Mouse (Mus musculus): ENCODE results near the gene Hsp90ab1. TPM values are rescaled to one million over a fixed set of nuclear protein-coding genes. Genes with fewer than 3 reads are reported as not detected.

Gene Hsp90ab1
- polyA plus RNA-seq, 1 experiment: 194 TPM

DNA sequence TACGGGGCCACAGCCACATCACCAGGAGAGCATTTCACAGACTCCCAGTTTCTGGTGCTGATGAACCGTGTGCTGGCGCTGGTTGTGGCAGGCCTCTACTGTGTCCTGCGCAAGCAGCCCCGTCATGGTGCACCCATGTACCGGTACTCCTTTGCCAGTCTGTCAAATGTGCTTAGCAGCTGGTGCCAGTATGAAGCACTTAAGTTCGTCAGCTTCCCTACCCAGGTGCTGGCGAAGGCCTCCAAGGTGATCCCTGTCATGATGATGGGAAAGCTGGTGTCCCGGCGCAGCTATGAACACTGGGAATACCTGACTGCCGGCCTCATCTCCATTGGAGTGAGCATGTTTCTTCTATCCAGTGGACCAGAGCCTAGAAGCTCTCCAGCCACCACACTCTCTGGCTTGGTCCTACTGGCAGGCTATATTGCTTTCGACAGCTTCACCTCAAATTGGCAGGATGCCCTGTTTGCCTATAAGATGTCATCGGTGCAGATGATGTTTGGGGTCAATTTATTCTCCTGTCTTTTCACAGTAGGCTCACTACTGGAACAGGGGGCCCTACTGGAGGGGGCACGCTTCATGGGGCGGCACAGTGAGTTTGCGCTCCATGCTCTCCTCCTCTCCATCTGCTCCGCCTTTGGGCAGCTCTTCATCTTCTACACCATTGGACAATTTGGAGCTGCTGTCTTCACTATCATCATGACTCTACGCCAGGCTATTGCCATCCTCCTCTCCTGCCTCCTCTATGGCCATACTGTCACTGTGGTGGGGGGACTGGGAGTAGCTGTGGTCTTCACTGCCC is 6.5 kb downstream of the Hsp90ab1 start:
- TF ChIP-seq CTCF (IDR thresholded peaks at IDR 0.05; ENCODE audit: extremely low read depth, insufficient read depth, insufficient read length, insufficient replicate concordance) (no peak), POLR2A (IDR thresholded peaks at IDR 0.05; ENCODE audit: low read depth, low read length) (no peak)
- Histone ChIP-seq H3K4me1 (ENCODE audit: control insufficient read depth, insufficient read depth, insufficient read length) (no peaks in the 10 kb centered on the region; the same call in none of the 2 replicates), H3K27ac (ENCODE audit: insufficient read depth, low read length) (no peak overlapping the region), H3K36me3 (ENCODE audit: control insufficient read depth, insufficient read depth, low read length) (peaks cover 53% of the 10 kb centered on the region), H3K4me3 (ENCODE audit: extremely low read depth, insufficient read depth, insufficient read length) (no peak overlapping the region), H3K27me3 (ENCODE audit: control insufficient read depth, insufficient read depth, low read length) (no peaks in the 10 kb centered on the region)
- DNase-seq (ENCODE audit: low read depth in 1 of 2, low spot score in 2 of 2): no peak
- WGBS: 80% methylated on average over 18 of the region's 18 CpGs

DNA sequence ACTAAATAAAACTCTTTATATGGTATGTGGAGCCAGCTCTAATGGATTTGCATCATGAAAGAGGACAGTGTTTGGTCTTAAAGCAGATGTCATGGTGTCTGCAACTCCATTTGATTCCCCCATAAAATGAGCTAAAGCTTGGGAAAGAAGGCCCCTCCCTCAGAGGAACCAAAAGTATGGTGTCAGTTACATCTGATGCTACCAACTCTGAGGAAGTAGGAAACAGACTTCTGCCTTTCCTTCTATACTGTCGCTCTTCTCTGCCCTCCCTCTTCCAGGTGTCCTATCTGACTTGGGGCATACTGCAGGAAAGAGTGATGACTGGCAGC is 7.1 kb downstream of the Hsp90ab1 start:
- H3K4me3 ChIP-seq (ENCODE audit: extremely low read depth, insufficient read depth, insufficient read length): no peak overlapping the region
- H3K27ac ChIP-seq (ENCODE audit: insufficient read depth, low read length): no peak overlapping the region
- H3K4me1 ChIP-seq (ENCODE audit: control insufficient read depth, insufficient read depth, insufficient read length): no peaks in the 10 kb centered on the region; the same call in none of the 2 replicates
- TF ChIP-seq CTCF (IDR thresholded peaks at IDR 0.05; ENCODE audit: extremely low read depth, insufficient read depth, insufficient read length, insufficient replicate concordance): no peak
- TF ChIP-seq POLR2A (IDR thresholded peaks at IDR 0.05; ENCODE audit: low read depth, low read length): no peak
- WGBS: 69% methylated on average over 1 of the region's 1 CpGs
- DNase-seq (ENCODE audit: low read depth in 1 of 2, low spot score in 2 of 2): no peak
- peaks cover 51% of the 10 kb centered on the region for H3K36me3 ChIP-seq (ENCODE audit: control insufficient read depth, insufficient read depth, low read length)
- no peaks in the 10 kb centered on the region for H3K27me3 ChIP-seq (ENCODE audit: control insufficient read depth, insufficient read depth, low read length)

DNA sequence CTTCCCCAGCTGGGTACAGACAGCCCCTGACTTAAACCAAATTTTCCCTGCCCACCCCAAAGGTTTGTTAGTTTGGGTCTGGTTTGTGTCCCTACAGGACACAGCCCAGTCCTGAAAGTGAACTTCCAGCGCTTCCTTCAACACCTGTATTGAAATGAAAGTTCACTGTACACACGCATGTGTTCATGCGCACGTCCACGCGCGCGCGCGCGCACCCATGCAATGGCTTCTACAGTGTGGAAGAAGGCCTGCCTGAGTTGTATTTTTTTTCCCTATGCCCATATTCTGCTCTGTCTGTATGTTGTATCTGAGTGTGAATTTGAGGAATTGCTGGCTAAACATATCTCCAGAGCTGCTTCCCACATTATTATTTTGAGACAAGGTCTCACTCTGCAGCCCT is 8.0 kb downstream of the Hsp90ab1 start:
- Histone ChIP-seq H3K36me3 (ENCODE audit: control insufficient read depth, insufficient read depth, low read length) (peaks cover 49% of the 10 kb centered on the region), H3K4me3 (ENCODE audit: extremely low read depth, insufficient read depth, insufficient read length) (no peak overlapping the region), H3K4me1 (ENCODE audit: control insufficient read depth, insufficient read depth, insufficient read length) (no peaks in the 10 kb centered on the region; the same call in none of the 2 replicates), H3K27me3 (ENCODE audit: control insufficient read depth, insufficient read depth, low read length) (no peaks in the 10 kb centered on the region), H3K27ac (ENCODE audit: insufficient read depth, low read length) (no peak overlapping the region)
- TF ChIP-seq CTCF (IDR thresholded peaks at IDR 0.05; ENCODE audit: extremely low read depth, insufficient read depth, insufficient read length, insufficient replicate concordance): no peak
- TF ChIP-seq POLR2A (IDR thresholded peaks at IDR 0.05; ENCODE audit: low read depth, low read length): no peak
- no peak for DNase-seq (ENCODE audit: low read depth in 1 of 2, low spot score in 2 of 2)
- 95% methylated on average over 11 of the region's 11 CpGs for WGBS

DNA sequence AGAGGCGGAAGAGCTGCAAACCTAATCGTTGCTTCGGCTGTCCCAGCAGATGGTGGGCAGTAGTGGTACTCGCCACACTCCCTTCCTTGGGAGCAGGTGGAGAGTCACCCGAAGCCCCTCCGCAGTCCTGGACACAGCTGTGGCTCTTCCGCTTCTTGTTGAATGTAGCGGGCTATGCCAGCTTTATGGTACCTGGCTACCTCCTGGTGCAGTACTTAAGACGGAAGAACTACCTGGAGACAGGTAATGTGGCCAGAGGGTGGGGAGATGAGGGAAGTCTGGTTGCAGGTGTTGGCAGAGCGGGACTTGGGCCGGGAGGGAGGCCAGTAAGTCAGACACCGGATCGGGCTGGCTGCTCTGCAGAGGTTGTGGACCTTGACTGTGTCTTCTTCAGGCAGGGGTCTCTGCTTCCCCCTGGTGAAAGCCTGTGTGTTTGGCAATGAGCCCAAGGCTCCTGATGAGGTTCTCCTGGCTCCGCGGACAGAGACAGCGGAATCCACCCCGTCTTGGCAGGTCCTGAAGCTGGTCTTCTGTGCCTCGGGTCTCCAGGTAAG is 8.5 kb downstream of the Hsp90ab1 start:
- Histone ChIP-seq H3K27ac (ENCODE audit: insufficient read depth, low read length) (peak overlapping the region; percentile 84), H3K4me1 (ENCODE audit: control insufficient read depth, insufficient read depth, insufficient read length) (no peaks in the 10 kb centered on the region; the same call in none of the 2 replicates), H3K36me3 (ENCODE audit: control insufficient read depth, insufficient read depth, low read length) (peaks cover 45% of the 10 kb centered on the region), H3K4me3 (ENCODE audit: extremely low read depth, insufficient read depth, insufficient read length) (peak overlapping the region; percentile 81), H3K27me3 (ENCODE audit: control insufficient read depth, insufficient read depth, low read length) (no peaks in the 10 kb centered on the region)
- no peak for TF ChIP-seq POLR2A (IDR thresholded peaks at IDR 0.05; ENCODE audit: low read depth, low read length)
- no peak for TF ChIP-seq CTCF (IDR thresholded peaks at IDR 0.05; ENCODE audit: extremely low read depth, insufficient read depth, insufficient read length, insufficient replicate concordance)
- no peak for DNase-seq (ENCODE audit: low read depth in 1 of 2, low spot score in 2 of 2)
- 21% methylated on average over 18 of the region's 18 CpGs for WGBS

GRCm38 (mm10) chr17:45563655-45564530 is 9.2 kb downstream of the Hsp90ab1 start, which contains the start of gene Slc35b2:
Slc35b2 (plus strand) TSS chr17:45563874.
- Histone ChIP-seq H3K27me3 (ENCODE audit: control insufficient read depth, insufficient read depth, low read length) (no peaks in the 10 kb centered on the region), H3K27ac (ENCODE audit: insufficient read depth, low read length) (peak within 1 kb of the TSS; percentile 84), H3K36me3 (ENCODE audit: control insufficient read depth, insufficient read depth, low read length) (peaks cover 42% of the 10 kb centered on the region), H3K4me1 (ENCODE audit: control insufficient read depth, insufficient read depth, insufficient read length) (peaks cover 5% of the 10 kb centered on the region), H3K4me3 (ENCODE audit: extremely low read depth, insufficient read depth, insufficient read length) (peak within 1 kb of the TSS; percentile 81)
- TF ChIP-seq CTCF (IDR thresholded peaks at IDR 0.05; ENCODE audit: extremely low read depth, insufficient read depth, insufficient read length, insufficient replicate concordance) (peak; percentile 83), POLR2A (IDR thresholded peaks at IDR 0.05; ENCODE audit: low read depth, low read length) (peak; percentile 25)
- under 1% methylated on average over 46 of the region's 61 CpGs for WGBS
- peak in 1 of 2 experiments; percentile 85 for DNase-seq (ENCODE audit: low read depth in 1 of 2, low spot score in 2 of 2)

GRCm38 (mm10) chr17:45563216-45563615 is 9.9 kb downstream of the Hsp90ab1 start:
- no peak for DNase-seq (ENCODE audit: low read depth in 1 of 2, low spot score in 2 of 2)
- TF ChIP-seq POLR2A (IDR thresholded peaks at IDR 0.05; ENCODE audit: low read depth, low read length) (no peak), CTCF (IDR thresholded peaks at IDR 0.05; ENCODE audit: extremely low read depth, insufficient read depth, insufficient read length, insufficient replicate concordance) (no peak)
- 42% methylated on average over 12 of the region's 12 CpGs for WGBS
- Histone ChIP-seq H3K27me3 (ENCODE audit: control insufficient read depth, insufficient read depth, low read length) (no peaks in the 10 kb centered on the region), H3K27ac (ENCODE audit: insufficient read depth, low read length) (peak overlapping the region; percentile 84), H3K4me3 (ENCODE audit: extremely low read depth, insufficient read depth, insufficient read length) (no peak overlapping the region), H3K36me3 (ENCODE audit: control insufficient read depth, insufficient read depth, low read length) (peaks cover 42% of the 10 kb centered on the region), H3K4me1 (ENCODE audit: control insufficient read depth, insufficient read depth, insufficient read length) (peaks cover 9% of the 10 kb centered on the region)

Measured in spleen, adult 2 months (tissue).